Mouse (Mus musculus) neural tube, embryonic 14.5 days (tissue): ENCODE data around the gene Dock7. TPM values are rescaled to one million over a fixed set of nuclear protein-coding genes. Genes with fewer than 3 reads are reported as not detected.
"Not testable (repeated sequence)": the region's sequence is repeated elsewhere in the genome, so short reads cannot be mapped to it uniquely, and the experiment has no call there.

Source experiments
- ATAC-seq: fragments of 200-750 bp; cut with Nextera tagmentation; 2 replicates; pipeline ENCODE4 v1.8.0; 2017; ENCODE audit warnings: low read depth, mild to moderate bottlenecking, moderate TSS enrichment, moderate library complexity
- H3K27ac ChIP-seq: fragments of 300-500 bp; sonication (generic); 2 replicates; pipeline ENCODE4 v1.5.1; 2014; ENCODE audit warnings: low read depth, mild to moderate bottlenecking, control low read depth, low read length, moderate library complexity, mixed read lengths
- H3K27me3 ChIP-seq: fragments of 300-500 bp; sonication (generic); 2 replicates; pipeline ENCODE4 v1.6.1; 2014; ENCODE audit warnings: low read length; ENCODE audit not compliant: control insufficient read depth, insufficient read depth
- H3K36me3 ChIP-seq: fragments of 300-500 bp; sonication (generic); 2 replicates; pipeline ENCODE4 v1.6.1; 2014; ENCODE audit warnings: low read length, mixed read lengths; ENCODE audit not compliant: control insufficient read depth, insufficient read depth
- H3K4me1 ChIP-seq: fragments of 300-500 bp; sonication (generic); 2 replicates; pipeline ENCODE4 v1.6.1; 2014; ENCODE audit warnings: low read length; ENCODE audit not compliant: control insufficient read depth, insufficient read depth
- H3K4me2 ChIP-seq: fragments of 300-500 bp; sonication (generic); 2 replicates; pipeline ENCODE4 v1.6.1; 2014; ENCODE audit warnings: mild to moderate bottlenecking, low read depth, low read length, control low read depth
- H3K4me3 ChIP-seq: fragments of 300-500 bp; sonication (generic); 2 replicates; pipeline ENCODE4 v1.5.1; 2014; ENCODE audit warnings: low read depth, low read length, control low read depth, mixed read lengths
- H3K9ac ChIP-seq: fragments of 300-500 bp; sonication (generic); replicated peaks from 2 replicates; pipeline ENCODE4 v1.6.1; 2014; ENCODE audit warnings: low read depth, mild to moderate bottlenecking, control low read depth, low read length, mixed read lengths
- H3K9me3 ChIP-seq: fragments of 300-500 bp; sonication (generic); 2 replicates; pipeline ENCODE4 v1.6.1; 2016; ENCODE audit warnings: low read length; ENCODE audit not compliant: control insufficient read depth
- WGBS: fragments of 180-500 bp; shearing (Covaris S2); extraction: QIAGEN DNeasy Blood & Tissue Kit; methylation state at CpG from one replicate; pipeline ENCODE4 v1.1.7; 2014; 5-methylcytosine and 5-hydroxymethylcytosine counted together
- polyA plus RNA-seq: library from polyadenylated mRNA; unstranded; fragments of >200 nt; fragmentation: Nextera tagmentation; extraction: Ambion mirVana; gene quantifications from 2 replicates; pipeline ENCODE4 v1.2.1, GENCODE M21; 2014

The Dock7 gene
- polyA plus RNA-seq, 1 experiment from 2014 or later = 97.1 TPM

DNA sequence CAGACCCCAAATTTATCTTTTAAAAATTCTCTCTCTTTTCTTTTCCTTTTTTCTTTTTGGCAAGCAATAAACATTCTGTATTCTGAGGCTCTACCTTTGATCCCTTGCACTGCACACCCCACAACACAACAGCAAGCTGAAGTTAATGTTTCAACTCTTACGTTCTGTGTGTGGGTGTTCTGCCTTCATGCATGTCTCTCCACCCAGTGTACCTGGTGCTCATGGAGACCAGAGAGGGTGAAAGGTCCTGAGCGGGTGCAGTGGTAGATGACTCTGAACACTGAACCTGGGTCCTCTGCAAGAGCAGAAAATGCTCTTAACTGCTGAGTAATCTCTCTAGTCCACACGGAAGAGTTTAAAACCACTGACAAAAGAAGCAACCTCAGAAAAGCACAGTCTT lies 160.5 kb downstream of the Dock7 start:
- ATAC-seq = no peak
- Histone ChIP-seq H3K9me3 (no peaks in the 10 kb centered on the region), H3K4me3 (no peak overlapping the region), H3K4me2 (no peak overlapping the region), H3K4me1 (no peaks in the 10 kb centered on the region), H3K27me3 (no peaks in the 10 kb centered on the region), H3K36me3 (peaks cover 34% of the 10 kb centered on the region), H3K27ac (no peak overlapping the region), H3K9ac (no peak overlapping the region)
- WGBS = 93% methylated on average over 3 of the region's 3 CpGs

- 95% methylated on average over 8 of the region's 8 CpGs for WGBS
- ATAC-seq = no peak
- H3K9ac ChIP-seq = no peak overlapping the region
- peaks cover 31% of the 10 kb centered on the region for H3K36me3 ChIP-seq
- H3K27me3 ChIP-seq = no peaks in the 10 kb centered on the region
- H3K4me3 ChIP-seq = no peak overlapping the region
- no peak overlapping the region for H3K27ac ChIP-seq
- no peaks in the 10 kb centered on the region for H3K9me3 ChIP-seq
- no peaks in the 10 kb centered on the region for H3K4me1 ChIP-seq
- H3K4me2 ChIP-seq = no peak overlapping the region
Measured at GRCm38 (mm10) chr4:98955986-98956385, 164.7 kb downstream of the Dock7 start.

- H3K27ac ChIP-seq = no peak overlapping the region
- H3K9me3 ChIP-seq = no peaks in the 10 kb centered on the region
- no peaks in the 10 kb centered on the region for H3K27me3 ChIP-seq
- H3K36me3 ChIP-seq = peaks cover 14% of the 10 kb centered on the region; the same call in 1 of the 2 replicates
- no peak overlapping the region for H3K9ac ChIP-seq
- no peak for ATAC-seq
- no peaks in the 10 kb centered on the region for H3K4me1 ChIP-seq
- no peak overlapping the region for H3K4me3 ChIP-seq
- no peak overlapping the region for H3K4me2 ChIP-seq
Measured at GRCm38 (mm10) chr4:98950563-98950962, 170.2 kb downstream of the Dock7 start.

DNA sequence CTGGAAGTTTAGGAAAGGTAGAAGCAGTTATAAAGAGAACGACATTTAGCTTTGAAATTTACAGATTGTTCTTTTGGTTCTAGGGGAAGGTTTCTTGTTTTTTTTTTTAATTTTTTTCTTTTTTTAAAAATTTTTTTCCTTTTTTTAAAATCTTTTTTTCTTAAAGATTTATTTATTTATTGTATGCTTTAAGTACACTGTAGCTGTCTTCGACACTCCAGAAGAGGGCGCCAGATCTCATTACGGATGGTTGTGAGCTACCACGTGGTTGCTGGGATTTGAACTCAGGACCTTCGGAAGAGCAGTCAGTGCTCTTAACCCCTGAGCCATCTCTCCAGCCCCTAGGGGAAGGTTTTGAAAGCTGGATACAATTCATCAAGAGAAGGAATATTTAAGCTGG lies 182.5 kb downstream of the Dock7 start:
- not testable (repeated sequence) for H3K9me3 ChIP-seq, H3K27ac ChIP-seq, H3K9ac ChIP-seq, H3K27me3 ChIP-seq, ATAC-seq, H3K4me2 ChIP-seq, H3K4me1 ChIP-seq, H3K4me3 ChIP-seq
- H3K36me3 ChIP-seq = peaks cover 43% of the 10 kb centered on the region
- 91% methylated on average over 6 of the region's 6 CpGs for WGBS

- ATAC-seq = no peak
- Histone ChIP-seq H3K4me3 (no peak overlapping the region), H3K4me1 (no peaks in the 10 kb centered on the region), H3K36me3 (peaks cover 31% of the 10 kb centered on the region), H3K9ac (no peak overlapping the region), H3K27me3 (no peaks in the 10 kb centered on the region), H3K9me3 (no peaks in the 10 kb centered on the region), H3K27ac (no peak overlapping the region), H3K4me2 (no peak overlapping the region)
- 86% methylated on average over 6 of the region's 6 CpGs for WGBS
Measured at GRCm38 (mm10) chr4:98936036-98936435, 184.7 kb downstream of the Dock7 start.

GRCm38 (mm10) chr4:98925250-98925781 lies 195.4 kb downstream of the Dock7 start:
- ATAC-seq = no peak
- no peak overlapping the region for H3K9ac ChIP-seq
- no peaks in the 10 kb centered on the region for H3K27me3 ChIP-seq
- H3K9me3 ChIP-seq = no peaks in the 10 kb centered on the region
- H3K4me2 ChIP-seq = peak overlapping the region; percentile 95
- 0 out of 2 replicates have a peak, but pooled peaks cover 2% of the 10 kb centered on the region for H3K36me3 ChIP-seq
- 38% methylated on average over 6 of the region's 6 CpGs for WGBS
- peaks cover 15% of the 10 kb centered on the region for H3K4me1 ChIP-seq
- H3K27ac ChIP-seq = no peak overlapping the region
- no peak overlapping the region; the same call in 1 of the 2 replicates for H3K4me3 ChIP-seq

DNA sequence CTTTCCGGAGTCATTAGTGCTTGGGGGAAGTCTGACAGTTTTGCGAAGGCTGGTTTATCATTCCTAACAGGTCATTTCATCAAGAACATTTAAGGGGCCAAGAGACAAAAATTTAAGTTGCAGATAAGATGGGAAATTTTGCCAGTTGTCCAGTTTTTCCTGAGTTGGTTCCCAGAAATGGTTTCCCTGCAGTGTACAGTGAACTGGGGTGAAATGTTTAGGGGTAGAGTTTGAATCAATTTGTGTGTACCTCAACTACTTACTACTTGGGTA lies 195.9 kb downstream of the Dock7 start:
- H3K9me3 ChIP-seq = no peaks in the 10 kb centered on the region
- H3K27me3 ChIP-seq = no peaks in the 10 kb centered on the region
- ATAC-seq = no peak
- peak overlapping the region; percentile 95 for H3K4me2 ChIP-seq
- no peaks in the 10 kb centered on the region for H3K36me3 ChIP-seq
- H3K4me1 ChIP-seq = peaks cover 15% of the 10 kb centered on the region
- no peak overlapping the region for H3K9ac ChIP-seq
- no peak overlapping the region for H3K27ac ChIP-seq
- H3K4me3 ChIP-seq = peak overlapping the region; percentile 82
- 0% methylated on average over 2 of the region's 2 CpGs for WGBS

DNA sequence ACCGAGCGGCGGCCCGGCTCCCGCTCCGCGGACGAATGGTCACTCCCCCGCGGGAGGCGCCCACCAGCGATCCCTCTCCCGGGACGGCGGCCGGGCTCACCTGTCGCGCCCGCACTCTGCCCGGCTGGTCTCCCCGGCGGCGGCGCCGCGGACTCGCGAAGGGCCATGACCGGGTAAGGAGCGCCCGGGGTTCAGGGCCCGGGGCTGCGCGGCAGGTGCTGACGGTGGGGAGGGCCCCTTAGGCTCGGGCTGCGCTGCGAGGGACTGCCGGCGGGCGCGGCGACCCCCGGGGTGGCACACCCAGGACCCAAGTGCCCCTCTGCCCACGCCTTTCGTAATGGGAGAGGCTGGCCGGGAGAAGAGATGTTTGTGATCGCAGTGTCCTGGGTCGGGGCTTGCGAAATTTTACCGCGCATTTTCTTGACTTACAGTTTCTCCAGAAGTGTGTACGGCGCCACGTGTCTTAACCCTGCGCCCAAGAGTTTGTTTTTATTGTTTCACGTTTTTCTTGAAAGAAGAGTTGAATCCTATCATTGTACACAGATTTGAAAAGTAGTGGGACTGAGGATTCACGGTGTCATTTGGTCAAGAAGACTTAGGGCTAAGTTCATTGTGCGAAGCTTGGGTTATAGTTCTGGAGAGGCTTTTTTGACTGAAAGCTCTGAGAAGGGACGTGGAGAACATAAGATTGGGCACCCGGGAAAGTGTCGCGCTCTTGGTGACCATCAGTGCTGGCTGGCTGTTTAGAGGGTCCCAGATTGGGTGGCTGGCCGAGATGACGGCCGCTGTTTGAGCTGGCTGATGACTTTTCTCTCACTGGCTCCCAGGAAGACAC lies 196.4 kb downstream of the Dock7 start:
- peak; percentile 38; the same call in 1 of the 2 replicates for ATAC-seq
- H3K4me2 ChIP-seq = peak overlapping the region; percentile 95
- WGBS = under 1% methylated on average over 54 of the region's 66 CpGs

DNA sequence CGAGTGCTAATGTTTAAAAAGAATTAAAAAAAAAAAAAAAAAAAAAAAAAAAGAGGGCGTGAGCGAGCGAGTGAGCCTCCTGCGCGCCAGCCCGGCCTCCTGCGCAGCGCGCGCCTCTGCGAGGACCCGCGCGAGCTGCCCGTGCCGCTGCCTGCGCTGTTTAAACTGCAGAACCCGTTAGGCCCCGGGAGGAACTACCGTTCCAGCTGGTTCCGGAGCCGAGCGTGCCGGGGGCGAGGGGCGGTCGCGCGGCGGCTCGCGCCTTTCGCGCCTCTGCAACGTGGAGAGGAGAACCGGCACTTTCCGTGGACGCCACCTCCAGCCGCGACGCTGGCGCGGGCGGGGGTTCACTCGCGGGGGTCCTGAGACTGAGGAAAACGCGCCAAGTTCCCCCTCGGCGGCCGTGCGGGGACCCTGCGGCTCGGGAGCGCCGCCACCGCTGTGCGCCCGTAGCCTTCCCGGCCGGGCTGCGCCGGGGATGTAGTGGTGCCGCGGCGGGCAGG lies 197.1 kb downstream of the Dock7 start, which contains the start of gene Usp1:
Gene Usp1, plus strand, starts transcription at position 243 of the 503 bp plus-strand sequence.
- Histone ChIP-seq H3K27ac (peak within 1 kb of the TSS; percentile 98), H3K4me1 (peaks cover 15% of the 10 kb centered on the region), H3K36me3 (no peaks in the 10 kb centered on the region), H3K9ac (peak within 1 kb of the TSS; percentile 85), H3K4me3 (peak within 1 kb of the TSS; percentile 82), H3K27me3 (no peaks in the 10 kb centered on the region), H3K4me2 (peak within 1 kb of the TSS; percentile 95), H3K9me3 (no peaks in the 10 kb centered on the region)
- WGBS = 0% methylated on average over 45 of the region's 67 CpGs
- peak; percentile 79 for ATAC-seq

More for the DNA sequence above, 196.4 kb downstream of the Dock7 start:
- Histone ChIP-seq H3K27ac (peak overlapping the region; percentile 98), H3K27me3 (no peaks in the 10 kb centered on the region), H3K9me3 (no peaks in the 10 kb centered on the region), H3K4me3 (peak overlapping the region; percentile 82), H3K36me3 (no peaks in the 10 kb centered on the region), H3K9ac (peak overlapping the region; percentile 80), H3K4me1 (peaks cover 15% of the 10 kb centered on the region)
